Comparison of ENCODE assay signal across 9 mouse cellular contexts in genomic region chr3:116858941-116859685, GRCm38 (mm10). TPM values are rescaled to one million over a fixed set of nuclear protein-coding genes. Genes with fewer than 3 reads are reported as not detected.
A peak's percentile ranks its signal among the peaks of the same experiment; 100 is the strongest.
DNase-seq lines count a peak whose midpoint lies in the region.
"Had no signal": no experiment of that assay in that cellular context is flagged by ENCODE, and none has a peak within 500 bp of the region (broad histone marks: within the 10 kb centered on the region; RNA-seq: fewer than 3 reads in every experiment).

TSS of gene Frrs1 (plus strand) at chr3:116859464.

- no peak for DNase-seq in adrenal gland, postnatal 14 days
- DNase-seq in adrenal gland, postnatal 36 days = no peak
- DNase-seq in urinary bladder, adult 2 months (ENCODE audit: low spot score) = no peak
- no peak for DNase-seq in urinary bladder, adult 18-20 months (ENCODE audit: low spot score in 2 of 2)
- peak; percentile 77 for DNase-seq in liver
- no peak for DNase-seq in adipocyte (ENCODE audit: low spot score)
- DNase-seq in embryo, embryonic 10 days (ENCODE audit: low spot score) = no peak
- no peak for DNase-seq in natural killer cell, adult 2 months (ENCODE audit: low spot score in 2 of 2)
- DNase-seq: B cell, adult 2 months had no signal

RNA-seq across cellular contexts. Expression of gene Frrs1, which starts in this region (rescaled TPM):
- 14.3 and 21.6 TPM in 2 replicates for total RNA-seq in adrenal gland, postnatal 14 days (2021)
- 10 to 100 TPM in 1 of 2 experiments, 1 to 10 TPM in 1; 6.5 to 25.7 TPM for total RNA-seq in adrenal gland, postnatal 36 days (2021)
- 14.6 and 15.3 TPM in 2 replicates for polyA plus RNA-seq in urinary bladder, adult 2 months (2012; rRNA removed)
